Mouse (Mus musculus): ENCODE measurements around the gene Stk11ip. TPM values are rescaled to one million over a fixed set of nuclear protein-coding genes. Genes with fewer than 3 reads are reported as not detected.

Stk11ip gene
- polyA plus RNA-seq, 1 experiment from 2014 or later = 30.5 TPM

- Histone ChIP-seq H3K9ac (replicated peaks) (peak overlapping the region; percentile 50), H3K27ac (replicated peaks) (no peak overlapping the region), H3K4me3 (peak overlapping the region; percentile 53), H3K36me3 (peaks cover 44% of the 10 kb centered on the region), H3K27me3 (peaks cover 94% of the 10 kb centered on the region), H3K9me3 (no peaks in the 10 kb centered on the region), H3K4me1 (peaks cover 23% of the 10 kb centered on the region), H3K4me2 (replicated peaks) (peak overlapping the region; percentile 88)
- under 1% methylated on average over 62 of the region's 62 CpGs for WGBS
- peak; percentile 64 for ATAC-seq (ENCODE audit: low FRiP score, low read depth)
Observed at GRCm38 (mm10) chr1:75487405-75488161, 33.7 kb upstream of the Stk11ip start.

- 87% methylated on average over 34 of the region's 34 CpGs for WGBS
- Histone ChIP-seq H3K4me1 (peaks cover 19% of the 10 kb centered on the region), H3K4me3 (no peak overlapping the region), H3K4me2 (replicated peaks) (no peak overlapping the region), H3K27ac (replicated peaks) (no peak overlapping the region), H3K9me3 (no peaks in the 10 kb centered on the region), H3K36me3 (peaks cover 16% of the 10 kb centered on the region), H3K27me3 (peaks cover 71% of the 10 kb centered on the region), H3K9ac (replicated peaks) (no peak overlapping the region)
- ATAC-seq (ENCODE audit: low FRiP score, low read depth) = no peak
Observed at GRCm38 (mm10) chr1:75490785-75491551, 30.4 kb upstream of the Stk11ip start.

GRCm38 (mm10) chr1:75492579-75493170 is 28.7 kb upstream of the Stk11ip start:
- H3K9me3 ChIP-seq = no peaks in the 10 kb centered on the region
- no peak for ATAC-seq (ENCODE audit: low FRiP score, low read depth)
- H3K4me2 ChIP-seq (replicated peaks) = no peak overlapping the region
- peaks cover 29% of the 10 kb centered on the region for H3K36me3 ChIP-seq
- no peak overlapping the region for H3K4me3 ChIP-seq
- peaks cover 53% of the 10 kb centered on the region for H3K27me3 ChIP-seq
- H3K4me1 ChIP-seq = peaks cover 5% of the 10 kb centered on the region; the same call in 1 of the 2 replicates
- H3K9ac ChIP-seq (replicated peaks) = no peak overlapping the region
- 32% methylated on average over 24 of the region's 24 CpGs for WGBS
- H3K27ac ChIP-seq (replicated peaks) = no peak overlapping the region

DNA sequence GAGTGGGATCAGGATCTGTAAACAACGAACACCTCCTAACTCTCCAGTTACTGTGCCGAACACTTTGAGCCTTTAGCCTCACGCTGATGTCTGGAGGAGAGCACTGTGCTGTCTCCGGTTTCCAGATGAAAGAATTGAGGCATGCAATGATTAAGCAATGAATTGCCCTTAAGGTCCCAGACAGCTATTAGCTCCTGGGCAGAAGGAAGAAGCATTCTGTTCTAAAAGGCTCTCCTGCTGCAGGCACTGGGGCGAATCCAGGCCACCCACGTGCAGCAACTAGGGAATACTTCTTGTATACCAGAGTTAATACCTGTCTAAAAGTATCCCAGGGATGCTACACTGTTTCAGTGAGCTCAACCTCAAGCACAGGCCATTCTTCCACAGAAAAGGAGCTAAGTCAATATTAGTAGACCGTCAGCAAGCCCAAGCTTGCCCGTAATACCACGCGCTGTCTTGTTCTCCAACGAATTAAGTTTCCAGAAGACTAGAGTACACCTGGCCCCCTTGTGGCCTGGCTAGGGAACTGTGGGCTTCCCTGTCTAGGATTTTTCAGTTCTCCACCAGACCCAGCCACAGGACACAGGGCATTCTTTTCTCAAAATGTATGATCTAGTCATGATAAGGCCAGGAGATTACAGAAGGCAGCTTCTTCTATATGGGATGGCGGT is 26.3 kb upstream of the Stk11ip start:
- H3K9ac ChIP-seq (replicated peaks) = no peak overlapping the region
- WGBS = 45% methylated on average over 12 of the region's 12 CpGs
- H3K9me3 ChIP-seq = no peaks in the 10 kb centered on the region
- H3K36me3 ChIP-seq = peaks cover 40% of the 10 kb centered on the region
- H3K4me1 ChIP-seq = no peaks in the 10 kb centered on the region
- ATAC-seq (ENCODE audit: low FRiP score, low read depth) = no peak
- H3K27ac ChIP-seq (replicated peaks) = no peak overlapping the region
- H3K4me2 ChIP-seq (replicated peaks) = no peak overlapping the region
- peaks cover 32% of the 10 kb centered on the region for H3K27me3 ChIP-seq
- H3K4me3 ChIP-seq = no peak overlapping the region

DNA sequence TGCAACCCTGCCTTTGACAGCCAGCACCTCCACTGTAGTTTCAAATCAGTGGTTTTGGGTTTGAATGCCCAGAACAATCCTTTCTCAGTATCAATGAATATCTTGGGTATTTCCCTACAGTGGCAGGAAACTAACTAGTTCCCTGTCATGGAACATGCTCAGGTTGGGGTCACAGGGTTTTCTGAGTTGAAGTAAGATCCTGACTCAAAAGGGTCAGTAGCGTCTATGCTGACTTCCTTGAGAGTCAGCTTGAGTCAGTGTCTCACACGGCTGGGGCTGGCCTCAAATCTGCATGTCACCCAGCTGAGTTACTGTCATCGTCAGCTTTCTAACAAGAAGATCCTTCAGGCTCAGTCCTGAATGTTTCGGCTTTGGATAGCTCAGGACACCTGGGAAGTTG is 22.4 kb upstream of the Stk11ip start:
- H3K4me2 ChIP-seq (replicated peaks) = no peak overlapping the region
- H3K9me3 ChIP-seq = no peaks in the 10 kb centered on the region
- no peak overlapping the region for H3K4me3 ChIP-seq
- peaks cover 6% of the 10 kb centered on the region; the same call in 1 of the 2 replicates for H3K27me3 ChIP-seq
- no peak for ATAC-seq (ENCODE audit: low FRiP score, low read depth)
- peaks cover 49% of the 10 kb centered on the region for H3K36me3 ChIP-seq
- 94% methylated on average over 4 of the region's 4 CpGs for WGBS
- no peaks in the 10 kb centered on the region for H3K4me1 ChIP-seq
- no peak overlapping the region for H3K9ac ChIP-seq (replicated peaks)
- H3K27ac ChIP-seq (replicated peaks) = no peak overlapping the region

DNA sequence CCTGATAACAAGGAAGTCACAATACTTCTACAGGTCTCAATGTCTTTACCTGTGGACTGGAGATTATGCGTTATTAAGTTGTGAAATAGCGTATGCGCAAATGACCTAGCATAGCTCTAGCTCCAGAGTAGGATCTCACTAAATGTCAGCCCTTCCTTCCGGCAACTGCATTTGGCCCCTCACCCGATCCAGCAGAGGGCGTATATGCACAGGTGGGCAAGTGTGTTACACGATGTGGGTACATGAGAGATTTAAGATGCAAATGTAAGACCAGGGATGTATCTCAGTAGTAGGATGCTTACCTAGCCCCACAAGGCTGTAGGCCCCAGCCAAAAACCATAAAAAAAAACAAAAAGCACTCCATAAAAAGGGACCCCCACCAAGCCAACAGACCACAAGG is 21.9 kb upstream of the Stk11ip start:
- Histone ChIP-seq H3K27ac (replicated peaks) (no peak overlapping the region), H3K27me3 (peaks cover 11% of the 10 kb centered on the region), H3K36me3 (peaks cover 49% of the 10 kb centered on the region), H3K9me3 (no peaks in the 10 kb centered on the region), H3K4me3 (no peak overlapping the region), H3K4me1 (0 out of 2 replicates have a peak, but pooled peaks cover 2% of the 10 kb centered on the region), H3K9ac (replicated peaks) (no peak overlapping the region), H3K4me2 (replicated peaks) (no peak overlapping the region)
- ATAC-seq (ENCODE audit: low FRiP score, low read depth) = no peak
- 91% methylated on average over 7 of the region's 7 CpGs for WGBS

- peaks cover 17% of the 10 kb centered on the region for H3K4me1 ChIP-seq
- H3K9ac ChIP-seq (replicated peaks) = no peak overlapping the region
- H3K4me3 ChIP-seq = no peak overlapping the region
- no peaks in the 10 kb centered on the region for H3K9me3 ChIP-seq
- H3K27ac ChIP-seq (replicated peaks) = no peak overlapping the region
- peaks cover 19% of the 10 kb centered on the region for H3K27me3 ChIP-seq
- ATAC-seq (ENCODE audit: low FRiP score, low read depth) = no peak
- no peak overlapping the region for H3K4me2 ChIP-seq (replicated peaks)
- WGBS = 92% methylated on average over 9 of the region's 9 CpGs
- peaks cover 44% of the 10 kb centered on the region for H3K36me3 ChIP-seq
Observed at GRCm38 (mm10) chr1:75501905-75502304, 19.4 kb upstream of the Stk11ip start.

- WGBS = 90% methylated on average over 25 of the region's 25 CpGs
- no peak for ATAC-seq (ENCODE audit: low FRiP score, low read depth)
- Histone ChIP-seq H3K4me3 (no peak overlapping the region), H3K4me1 (peaks cover 18% of the 10 kb centered on the region), H3K4me2 (replicated peaks) (no peak overlapping the region), H3K36me3 (peaks cover 32% of the 10 kb centered on the region), H3K9ac (replicated peaks) (no peak overlapping the region), H3K9me3 (no peaks in the 10 kb centered on the region), H3K27ac (replicated peaks) (no peak overlapping the region), H3K27me3 (peaks cover 31% of the 10 kb centered on the region)
Observed at GRCm38 (mm10) chr1:75502945-75503650, 18.2 kb upstream of the Stk11ip start.

DNA sequence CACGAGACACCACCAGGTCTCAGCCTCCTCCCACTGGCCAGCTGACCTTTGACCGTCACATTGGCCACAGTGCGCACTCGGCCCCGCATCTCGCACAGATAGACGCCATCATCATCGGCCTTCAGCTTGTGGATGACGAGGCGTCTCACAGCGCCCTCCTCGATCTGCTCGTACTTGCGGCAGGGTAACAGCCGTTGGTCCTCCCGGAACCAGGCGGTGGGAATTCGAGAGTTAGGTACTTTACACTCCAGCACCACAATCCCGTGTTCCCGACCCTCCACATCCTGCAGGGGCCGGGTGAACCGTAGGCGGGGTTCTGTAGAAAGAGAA is 17.7 kb upstream of the Stk11ip start:
- Histone ChIP-seq H3K36me3 (peaks cover 28% of the 10 kb centered on the region), H3K9me3 (no peaks in the 10 kb centered on the region)

DNA sequence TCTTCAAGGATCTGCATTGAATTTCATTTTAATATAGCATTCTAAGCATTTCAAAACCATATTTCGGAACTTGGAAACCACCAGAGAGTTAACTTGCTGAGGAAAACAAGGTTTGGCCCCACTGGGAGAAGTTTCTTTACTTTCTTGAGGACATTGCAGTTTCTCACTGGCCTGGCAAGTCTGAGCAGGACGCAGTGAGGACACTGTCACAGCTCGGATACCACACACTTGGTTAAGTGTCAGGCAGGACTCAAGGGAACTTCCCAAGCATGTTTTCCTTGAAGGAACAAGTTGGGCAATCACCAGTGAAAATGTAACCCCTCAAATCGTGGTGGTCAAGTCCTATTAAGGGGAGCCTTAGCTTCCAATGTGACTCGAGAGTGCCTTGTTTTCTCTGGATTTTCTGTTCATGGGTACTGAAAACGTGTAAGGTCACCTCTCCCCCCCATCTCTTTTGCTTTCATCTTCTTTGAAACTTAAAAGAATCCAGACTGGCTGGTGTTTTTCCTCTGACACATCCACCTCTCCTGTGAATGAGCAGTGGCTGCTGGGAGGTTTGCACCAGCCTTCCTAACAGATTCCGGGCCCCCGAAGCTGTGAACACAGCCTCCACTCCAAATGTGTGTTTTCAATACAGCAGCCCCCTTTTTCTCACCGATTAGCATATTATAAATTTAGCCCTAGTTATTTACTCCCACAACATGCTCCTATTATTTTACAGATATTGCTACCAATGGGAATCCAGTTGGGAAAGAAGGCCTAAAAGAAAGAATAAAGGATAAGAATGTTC is 16.9 kb upstream of the Stk11ip start:
- Histone ChIP-seq H3K9ac (replicated peaks) (no peak overlapping the region; the same call in 1 of the 2 replicates), H3K4me2 (replicated peaks) (peak overlapping the region; percentile 96), H3K36me3 (peaks cover 22% of the 10 kb centered on the region), H3K4me1 (peaks cover 18% of the 10 kb centered on the region), H3K4me3 (peak overlapping the region; percentile 71), H3K27me3 (peaks cover 41% of the 10 kb centered on the region), H3K27ac (replicated peaks) (no peak overlapping the region), H3K9me3 (no peaks in the 10 kb centered on the region)
- no peak for ATAC-seq (ENCODE audit: low FRiP score, low read depth)
- 70% methylated on average over 9 of the region's 9 CpGs for WGBS

More for the DNA sequence above, 17.7 kb upstream of the Stk11ip start:
- H3K9ac ChIP-seq (replicated peaks) = no peak overlapping the region; the same call in 1 of the 2 replicates
- no peak overlapping the region for H3K4me3 ChIP-seq
- WGBS = 71% methylated on average over 23 of the region's 23 CpGs
- peaks cover 18% of the 10 kb centered on the region for H3K4me1 ChIP-seq
- no peak overlapping the region for H3K27ac ChIP-seq (replicated peaks)
- ATAC-seq (ENCODE audit: low FRiP score, low read depth) = no peak
- H3K27me3 ChIP-seq = peaks cover 34% of the 10 kb centered on the region
- no peak overlapping the region for H3K4me2 ChIP-seq (replicated peaks)

Measured in midbrain, embryonic 12.5 days (tissue).